Mouse (Mus musculus) hindbrain, embryonic 14.5 days (tissue): ENCODE measurements around the gene Gm16253. TPM values are rescaled to one million over a fixed set of nuclear protein-coding genes. Genes with fewer than 3 reads are reported as not detected.
A peak's percentile ranks its signal among the peaks of the same experiment; 100 is the strongest.

Experiments used
- ATAC-seq: fragments of 200-750 bp; cut with Nextera tagmentation; 2 replicates; pipeline ENCODE4 v1.8.0; 2017; ENCODE audit warnings: moderate number of reproducible peaks, mild to moderate bottlenecking, moderate TSS enrichment, moderate library complexity; ENCODE audit not compliant: low FRiP score
- DNase-seq: peaks from one replicate; pipeline ENCODE4 v3.0.0-alpha.2; 2015; ENCODE audit warnings: low spot score
- H3K27ac ChIP-seq: fragments of 300-500 bp; sonication (generic); 2 replicates; pipeline ENCODE4 v1.5.1; 2014; ENCODE audit warnings: mild to moderate bottlenecking, moderate library complexity
- H3K27me3 ChIP-seq: fragments of 300-500 bp; sonication (generic); 2 replicates; pipeline ENCODE4 v1.6.1; 2014; ENCODE audit warnings: mild to moderate bottlenecking, low read length, mixed read lengths; ENCODE audit not compliant: control insufficient read depth, insufficient read depth
- H3K36me3 ChIP-seq: fragments of 300-500 bp; sonication (generic); replicated peaks from 2 replicates; pipeline ENCODE4 v1.6.1; 2014; ENCODE audit not compliant: control insufficient read depth, insufficient read depth
- H3K4me1 ChIP-seq: fragments of 300-500 bp; sonication (generic); replicated peaks from 2 replicates; pipeline ENCODE4 v1.6.1; 2014; ENCODE audit warnings: antibody characterized with exemption, low read length, mixed read lengths; ENCODE audit not compliant: control insufficient read depth, insufficient read depth
- H3K4me2 ChIP-seq: fragments of 300-500 bp; sonication (generic); replicated peaks from 2 replicates; pipeline ENCODE4 v1.6.1; 2014; ENCODE audit warnings: mild to moderate bottlenecking, moderate library complexity
- H3K4me3 ChIP-seq: fragments of 300-500 bp; sonication (generic); replicated peaks from 2 replicates; pipeline ENCODE4 v1.5.1; 2014; ENCODE audit warnings: mild to moderate bottlenecking, low read length
- H3K9ac ChIP-seq: fragments of 300-500 bp; sonication (generic); 2 replicates; pipeline ENCODE4 v1.6.1; 2014
- H3K9me3 ChIP-seq: fragments of 300-500 bp; sonication (generic); 2 replicates; pipeline ENCODE4 v1.6.1; 2016; ENCODE audit warnings: low read length; ENCODE audit not compliant: control insufficient read depth
- WGBS: fragments of 180-500 bp; shearing (Covaris S2); extraction: QIAGEN DNeasy Blood & Tissue Kit; methylation state at CpG from one replicate; pipeline ENCODE4 v1.1.7; 2014; 5-methylcytosine and 5-hydroxymethylcytosine counted together
- polyA plus RNA-seq: library from polyadenylated mRNA; unstranded; fragments of >200 nt; fragmentation: Nextera tagmentation; extraction: Ambion mirVana; gene quantifications from 2 replicates; pipeline ENCODE4 v1.2.1, GENCODE M21; 2014

Gm16253 gene
- polyA plus RNA-seq, 1 experiment from 2014 or later: 0.39 TPM

DNA sequence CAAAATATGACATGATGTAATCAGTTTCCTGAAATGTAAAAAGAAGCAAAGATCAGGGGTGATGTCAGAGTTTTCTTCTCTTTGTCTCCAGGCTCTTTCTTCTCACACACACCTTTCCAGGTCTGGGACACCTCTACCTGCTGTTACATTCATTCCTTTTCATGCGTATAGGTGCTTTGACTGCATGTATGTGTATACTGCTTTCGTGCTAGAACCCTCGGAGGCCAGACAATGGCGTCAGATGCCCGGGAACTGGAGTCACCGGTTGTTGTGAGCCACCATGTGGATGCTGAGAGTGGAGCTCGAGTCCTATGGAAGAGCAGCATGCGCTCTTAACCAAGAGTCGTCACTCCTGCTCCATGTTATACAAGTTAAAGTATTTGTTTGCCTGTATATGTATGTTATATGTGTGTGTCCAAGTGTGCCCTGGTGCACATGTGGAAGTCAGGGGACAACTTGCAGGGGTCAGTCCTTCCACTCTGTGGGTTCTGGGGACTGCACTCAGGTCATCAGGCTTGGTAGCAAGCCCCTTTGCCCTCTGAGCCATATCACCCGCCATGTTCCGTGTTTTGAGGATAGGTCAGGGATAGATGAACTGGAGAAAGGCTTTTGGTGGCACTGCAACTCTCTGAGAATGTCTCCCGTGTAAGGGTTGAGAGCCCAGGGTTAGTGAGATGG is 1.9 kb downstream of the Gm16253 start:
- H3K9me3 ChIP-seq: no peaks in the 10 kb centered on the region
- WGBS: 79% methylated on average over 12 of the region's 12 CpGs

GRCm38 (mm10) chr3:96579239-96579750 is 2.5 kb downstream of the Gm16253 start:
- DNase-seq (no peak), ATAC-seq (no peak)
- 0 out of 2 replicates have a peak, but pooled peaks cover 4% of the 10 kb centered on the region for H3K36me3 ChIP-seq
- H3K4me3 ChIP-seq: no peak overlapping the region
- 79% methylated on average over 4 of the region's 4 CpGs for WGBS
- H3K9ac ChIP-seq: no peak overlapping the region
- 0 out of 2 replicates have a peak, but pooled peaks cover 2% of the 10 kb centered on the region for H3K27me3 ChIP-seq
- H3K4me2 ChIP-seq: no peak overlapping the region
- peaks cover 14% of the 10 kb centered on the region; the same call in 1 of the 2 replicates for H3K4me1 ChIP-seq
- no peaks in the 10 kb centered on the region for H3K9me3 ChIP-seq
- no peak overlapping the region for H3K27ac ChIP-seq

More for the DNA sequence above, 1.9 kb downstream of the Gm16253 start:
- peaks cover 14% of the 10 kb centered on the region; the same call in 1 of the 2 replicates for H3K4me1 ChIP-seq
- no peak overlapping the region for H3K4me3 ChIP-seq
- no peak overlapping the region for H3K27ac ChIP-seq
- H3K9ac ChIP-seq: no peak overlapping the region
- H3K27me3 ChIP-seq: 0 out of 2 replicates have a peak, but pooled peaks cover 2% of the 10 kb centered on the region
- H3K36me3 ChIP-seq: 0 out of 2 replicates have a peak, but pooled peaks cover 4% of the 10 kb centered on the region
- DNase-seq (no peak), ATAC-seq (no peak)
- H3K4me2 ChIP-seq: no peak overlapping the region

GRCm38 (mm10) chr3:96579885-96580454 is 3.2 kb downstream of the Gm16253 start:
- Histone ChIP-seq H3K27ac (no peak overlapping the region), H3K36me3 (0 out of 2 replicates have a peak, but pooled peaks cover 4% of the 10 kb centered on the region), H3K4me3 (peak overlapping the region; percentile 21), H3K4me1 (peaks cover 14% of the 10 kb centered on the region; the same call in 1 of the 2 replicates), H3K4me2 (peak overlapping the region; percentile 55), H3K9ac (peak overlapping the region; percentile 58), H3K9me3 (no peaks in the 10 kb centered on the region), H3K27me3 (0 out of 2 replicates have a peak, but pooled peaks cover 2% of the 10 kb centered on the region)
- WGBS: 9% methylated on average over 15 of the region's 16 CpGs
- DNase-seq: peak; percentile 93
- peak; percentile 79 for ATAC-seq

GRCm38 (mm10) chr3:96581141-96581540 is 4.4 kb downstream of the Gm16253 start:
- Histone ChIP-seq H3K9ac (peak overlapping the region; percentile 58; the same call in 1 of the 2 replicates), H3K27me3 (0 out of 2 replicates have a peak, but pooled peaks cover 2% of the 10 kb centered on the region), H3K4me3 (no peak overlapping the region), H3K4me1 (peaks cover 14% of the 10 kb centered on the region; the same call in 1 of the 2 replicates), H3K4me2 (0 out of 2 replicates have a peak overlapping the region, but pooled peaks have one; percentile 55), H3K27ac (no peak overlapping the region), H3K36me3 (0 out of 2 replicates have a peak, but pooled peaks cover 4% of the 10 kb centered on the region), H3K9me3 (no peaks in the 10 kb centered on the region)
- WGBS: 53% methylated on average over 6 of the region's 6 CpGs
- ATAC-seq (no peak), DNase-seq (no peak)

- no peak overlapping the region for H3K4me2 ChIP-seq
- WGBS: 87% methylated on average over 16 of the region's 16 CpGs
- DNase-seq (no peak), ATAC-seq (no peak)
- H3K27ac ChIP-seq: no peak overlapping the region
- H3K9ac ChIP-seq: no peak overlapping the region
- 0 out of 2 replicates have a peak, but pooled peaks cover 4% of the 10 kb centered on the region for H3K36me3 ChIP-seq
- peaks cover 13% of the 10 kb centered on the region; the same call in 1 of the 2 replicates for H3K4me1 ChIP-seq
- no peak overlapping the region for H3K4me3 ChIP-seq
- H3K9me3 ChIP-seq: no peaks in the 10 kb centered on the region
- H3K27me3 ChIP-seq: 0 out of 2 replicates have a peak, but pooled peaks cover 2% of the 10 kb centered on the region
These were observed 5.2 kb downstream of the Gm16253 start for GRCm38 (mm10) chr3:96581771-96582515.

DNA sequence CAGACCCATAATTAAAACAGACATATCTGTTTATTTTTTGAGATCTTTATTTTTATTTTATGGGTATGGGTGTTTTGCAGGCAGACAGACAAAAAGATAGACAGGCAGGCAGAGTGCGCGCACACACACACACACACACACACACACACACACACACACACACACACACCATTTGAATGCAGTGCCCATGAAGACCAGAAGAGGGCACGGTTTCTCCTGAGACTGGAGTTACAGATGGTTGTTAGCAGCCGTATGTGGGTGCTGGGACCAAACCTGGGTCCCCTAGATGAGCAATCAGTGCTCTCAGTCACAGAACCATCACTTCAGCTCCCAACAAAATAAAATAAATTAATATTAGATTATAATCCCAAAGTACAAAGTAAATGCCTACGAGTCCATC is 6.6 kb downstream of the Gm16253 start:
- H3K27me3 ChIP-seq: 0 out of 2 replicates have a peak, but pooled peaks cover 2% of the 10 kb centered on the region
- 87% methylated on average over 5 of the region's 5 CpGs for WGBS
- no peak overlapping the region for H3K27ac ChIP-seq
- DNase-seq: no peak
- ATAC-seq: no peak
- H3K36me3 ChIP-seq: 0 out of 2 replicates have a peak, but pooled peaks cover 4% of the 10 kb centered on the region
- H3K9ac ChIP-seq: no peak overlapping the region
- H3K4me2 ChIP-seq: no peak overlapping the region
- no peak overlapping the region for H3K4me3 ChIP-seq
- no peaks in the 10 kb centered on the region for H3K9me3 ChIP-seq
- peaks cover 9% of the 10 kb centered on the region; the same call in 1 of the 2 replicates for H3K4me1 ChIP-seq

DNA sequence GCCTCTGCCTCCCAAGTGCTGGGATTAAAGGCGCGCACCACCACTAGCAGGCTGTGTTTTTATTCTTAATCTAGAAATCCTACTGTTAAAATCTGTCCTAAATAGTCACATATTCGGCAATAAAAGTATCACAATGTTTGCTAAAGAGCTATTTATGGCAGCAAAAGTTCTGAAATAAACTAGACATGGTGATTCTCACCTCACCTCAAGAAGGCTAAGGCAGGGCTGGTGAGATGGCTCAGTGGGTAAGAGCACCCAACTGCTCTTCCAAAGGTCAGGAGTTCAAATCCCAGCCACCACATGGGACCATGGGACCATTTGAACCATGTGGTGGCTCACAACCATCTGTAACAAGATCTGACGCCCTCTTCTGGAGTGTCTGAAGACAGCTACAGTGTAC is 13.9 kb downstream of the Gm16253 start:
- H3K27me3 ChIP-seq: no peaks in the 10 kb centered on the region
- no peak overlapping the region for H3K4me2 ChIP-seq
- H3K27ac ChIP-seq: no peak overlapping the region
- DNase-seq: no peak
- no peaks in the 10 kb centered on the region for H3K9me3 ChIP-seq
- no peak for ATAC-seq
- H3K4me1 ChIP-seq: peaks cover 14% of the 10 kb centered on the region
- no peak overlapping the region for H3K9ac ChIP-seq
- WGBS: 84% methylated on average over 4 of the region's 4 CpGs
- H3K36me3 ChIP-seq: no peaks in the 10 kb centered on the region
- no peak overlapping the region for H3K4me3 ChIP-seq

- ATAC-seq (no peak), DNase-seq (peak; percentile 37)
- Histone ChIP-seq H3K27me3 (no peaks in the 10 kb centered on the region), H3K9me3 (no peaks in the 10 kb centered on the region), H3K36me3 (no peaks in the 10 kb centered on the region), H3K9ac (peak overlapping the region; percentile 68), H3K4me2 (peak overlapping the region; percentile 71), H3K27ac (peak overlapping the region; percentile 80), H3K4me3 (peak overlapping the region; percentile 57), H3K4me1 (peaks cover 33% of the 10 kb centered on the region)
- under 1% methylated on average over 10 of the region's 10 CpGs for WGBS
These were observed 16.6 kb downstream of the Gm16253 start for GRCm38 (mm10) chr3:96593374-96593773.
